Mouse (Mus musculus) gastrocnemius, postnatal 4 days (tissue): ENCODE data around the gene Trp73. TPM values are rescaled to one million over a fixed set of nuclear protein-coding genes. Genes with fewer than 3 reads are reported as not detected.

Experiments used
- total RNA-seq, 2 experiments: library from RNA; stranded (reverse); gene quantifications; 2 replicates each; pipeline ENCODE4 v1.2.3; 2021

Gene Trp73
- total RNA-seq, 2 experiments from 2014 or later: 0.23 TPM; not detected in 1

Other genes with a start within 250 kb of the Trp73 start
- gene A430005L14Rik, start 183.0 kb downstream of the Trp73 start, total RNA-seq: 10 to 100 TPM; 14.3 to 16.7 TPM
- 1 to 10 TPM; 5.8 to 7.9 TPM for gene Dffb, start 165.1 kb downstream of the Trp73 start, total RNA-seq
- gene Cep104, start 165.0 kb downstream of the Trp73 start, total RNA-seq: 10 to 100 TPM; 15.7 to 15.9 TPM
- 10 to 100 TPM; 38.6 to 40.1 TPM for gene Lrrc47, start 128.5 kb downstream of the Trp73 start, total RNA-seq
- 10 to 100 TPM; 27.2 to 37.8 TPM for gene Smim1, start 114.0 kb downstream of the Trp73 start, total RNA-seq
- not detected for gene Ccdc27, start 97.5 kb downstream of the Trp73 start, total RNA-seq
- 10 to 100 TPM; 15.4 to 20.5 TPM for gene Wrap73, start 2.2 kb upstream of the Trp73 start, total RNA-seq
- 10 to 100 TPM; 81.6 to 88.5 TPM for gene Tprgl, start 20.5 kb upstream of the Trp73 start, total RNA-seq
- gene Megf6, start 30.5 kb upstream of the Trp73 start, total RNA-seq: 10 to 100 TPM; 11.3 to 11.6 TPM
- gene Arhgef16, start 161.5 kb upstream of the Trp73 start, total RNA-seq: 1 to 10 TPM; 1.6 to 1.9 TPM
- not detected for gene B230104I21Rik, start 195.9 kb upstream of the Trp73 start, total RNA-seq